Mouse (Mus musculus): ENCODE measurements around the gene 5730522E02Rik. TPM values are rescaled to one million over a fixed set of nuclear protein-coding genes. Genes with fewer than 3 reads are reported as not detected.

Gene 5730522E02Rik
- polyA plus RNA-seq, 1 experiment from 2014 or later: 2.9 TPM

GRCm38 (mm10) chr11:25595303-25595702, 615.3 kb downstream of the 5730522E02Rik start:
- Histone ChIP-seq H3K36me3 (ENCODE audit: insufficient read depth) (no peaks in the 10 kb centered on the region), H3K27me3 (ENCODE audit: insufficient read depth, low read length) (no peaks in the 10 kb centered on the region), H3K9me3 (ENCODE audit: low read depth, low read length) (no peaks in the 10 kb centered on the region), H3K27ac (ENCODE audit: low read depth) (no peak overlapping the region), H3K4me2 (no peak overlapping the region), H3K4me1 (ENCODE audit: insufficient read depth) (no peaks in the 10 kb centered on the region), H3K4me3 (ENCODE audit: low read depth, low read length) (no peak overlapping the region), H3K9ac (no peak overlapping the region)
- no peak for ATAC-seq (ENCODE audit: insufficient read depth)
- no peak for TF ChIP-seq CTCF (IDR thresholded peaks at IDR 0.05; ENCODE audit: low read depth)
- WGBS: 67% methylated on average over 6 of the region's 6 CpGs
- no peak for DNase-seq

- WGBS: 82% methylated on average over 3 of the region's 3 CpGs
- Histone ChIP-seq H3K9me3 (ENCODE audit: low read depth, low read length) (no peaks in the 10 kb centered on the region), H3K4me1 (ENCODE audit: insufficient read depth) (no peaks in the 10 kb centered on the region), H3K9ac (no peak overlapping the region), H3K36me3 (ENCODE audit: insufficient read depth) (no peaks in the 10 kb centered on the region), H3K4me3 (ENCODE audit: low read depth, low read length) (no peak overlapping the region), H3K4me2 (no peak overlapping the region), H3K27me3 (ENCODE audit: insufficient read depth, low read length) (no peaks in the 10 kb centered on the region), H3K27ac (ENCODE audit: low read depth) (no peak overlapping the region)
- ATAC-seq (ENCODE audit: insufficient read depth) (no peak), DNase-seq (no peak)
- no peak for TF ChIP-seq CTCF (IDR thresholded peaks at IDR 0.05; ENCODE audit: low read depth)
Observed at GRCm38 (mm10) chr11:25594780-25595179, 615.8 kb downstream of the 5730522E02Rik start.

- H3K9me3 ChIP-seq (ENCODE audit: low read depth, low read length): no peaks in the 10 kb centered on the region
- H3K4me1 ChIP-seq (ENCODE audit: insufficient read depth): no peaks in the 10 kb centered on the region
- no peak for TF ChIP-seq CTCF (IDR thresholded peaks at IDR 0.05; ENCODE audit: low read depth)
- DNase-seq (peak; percentile 27), ATAC-seq (ENCODE audit: insufficient read depth) (no peak)
- 12% methylated on average over 3 of the region's 3 CpGs for WGBS
- H3K9ac ChIP-seq: no peak overlapping the region
- H3K4me3 ChIP-seq (ENCODE audit: low read depth, low read length): no peak overlapping the region
- H3K4me2 ChIP-seq: no peak overlapping the region
- no peak overlapping the region for H3K27ac ChIP-seq (ENCODE audit: low read depth)
- no peaks in the 10 kb centered on the region for H3K27me3 ChIP-seq (ENCODE audit: insufficient read depth, low read length)
- H3K36me3 ChIP-seq (ENCODE audit: insufficient read depth): no peaks in the 10 kb centered on the region
Observed at GRCm38 (mm10) chr11:25592268-25592667, 618.3 kb downstream of the 5730522E02Rik start.

GRCm38 (mm10) chr11:25590215-25590614, 620.3 kb downstream of the 5730522E02Rik start:
- no peak for TF ChIP-seq CTCF (IDR thresholded peaks at IDR 0.05; ENCODE audit: low read depth)
- Histone ChIP-seq H3K4me1 (ENCODE audit: insufficient read depth) (no peaks in the 10 kb centered on the region), H3K9me3 (ENCODE audit: low read depth, low read length) (no peaks in the 10 kb centered on the region), H3K27ac (ENCODE audit: low read depth) (no peak overlapping the region), H3K9ac (no peak overlapping the region), H3K4me3 (ENCODE audit: low read depth, low read length) (no peak overlapping the region), H3K36me3 (ENCODE audit: insufficient read depth) (no peaks in the 10 kb centered on the region), H3K4me2 (no peak overlapping the region), H3K27me3 (ENCODE audit: insufficient read depth, low read length) (no peaks in the 10 kb centered on the region)
- WGBS: 49% methylated on average over 4 of the region's 4 CpGs
- ATAC-seq (ENCODE audit: insufficient read depth) (peak; percentile 75; the same call in 1 of the 2 replicates), DNase-seq (peak; percentile 60)

- H3K4me3 ChIP-seq (ENCODE audit: low read depth, low read length): no peak overlapping the region
- H3K4me1 ChIP-seq (ENCODE audit: insufficient read depth): no peaks in the 10 kb centered on the region
- H3K36me3 ChIP-seq (ENCODE audit: insufficient read depth): no peaks in the 10 kb centered on the region
- no peak for TF ChIP-seq CTCF (IDR thresholded peaks at IDR 0.05; ENCODE audit: low read depth)
- no peak for ATAC-seq (ENCODE audit: insufficient read depth)
- H3K4me2 ChIP-seq: no peak overlapping the region
- no peak for DNase-seq
- WGBS: 67% methylated on average over 1 of the region's 1 CpGs
- no peaks in the 10 kb centered on the region for H3K27me3 ChIP-seq (ENCODE audit: insufficient read depth, low read length)
- H3K9ac ChIP-seq: no peak overlapping the region
- H3K27ac ChIP-seq (ENCODE audit: low read depth): no peak overlapping the region
- H3K9me3 ChIP-seq (ENCODE audit: low read depth, low read length): no peaks in the 10 kb centered on the region
Observed at GRCm38 (mm10) chr11:25589509-25589908, 621.1 kb downstream of the 5730522E02Rik start.

GRCm38 (mm10) chr11:25574129-25574465, 636.5 kb downstream of the 5730522E02Rik start:
- H3K4me1 ChIP-seq (ENCODE audit: insufficient read depth): no peaks in the 10 kb centered on the region
- H3K4me3 ChIP-seq (ENCODE audit: low read depth, low read length): no peak overlapping the region
- H3K27me3 ChIP-seq (ENCODE audit: insufficient read depth, low read length): no peaks in the 10 kb centered on the region
- H3K4me2 ChIP-seq: no peak overlapping the region
- H3K9ac ChIP-seq: no peak overlapping the region
- no peaks in the 10 kb centered on the region for H3K36me3 ChIP-seq (ENCODE audit: insufficient read depth)
- H3K9me3 ChIP-seq (ENCODE audit: low read depth, low read length): no peaks in the 10 kb centered on the region
- 93% methylated on average over 9 of the region's 9 CpGs for WGBS
- no peak for ATAC-seq (ENCODE audit: insufficient read depth)
- no peak for DNase-seq
- H3K27ac ChIP-seq (ENCODE audit: low read depth): no peak overlapping the region
- TF ChIP-seq CTCF (IDR thresholded peaks at IDR 0.05; ENCODE audit: low read depth): no peak

GRCm38 (mm10) chr11:25573408-25574128, 637.0 kb downstream of the 5730522E02Rik start:
- WGBS: 73% methylated on average over 7 of the region's 7 CpGs
- no peak overlapping the region for H3K4me2 ChIP-seq
- H3K9me3 ChIP-seq (ENCODE audit: low read depth, low read length): no peaks in the 10 kb centered on the region
- ATAC-seq (ENCODE audit: insufficient read depth) (no peak), DNase-seq (no peak)
- no peak for TF ChIP-seq CTCF (IDR thresholded peaks at IDR 0.05; ENCODE audit: low read depth)
- no peaks in the 10 kb centered on the region for H3K27me3 ChIP-seq (ENCODE audit: insufficient read depth, low read length)
- no peak overlapping the region for H3K9ac ChIP-seq
- no peak overlapping the region for H3K4me3 ChIP-seq (ENCODE audit: low read depth, low read length)
- no peak overlapping the region for H3K27ac ChIP-seq (ENCODE audit: low read depth)
- H3K36me3 ChIP-seq (ENCODE audit: insufficient read depth): no peaks in the 10 kb centered on the region
- H3K4me1 ChIP-seq (ENCODE audit: insufficient read depth): no peaks in the 10 kb centered on the region

All from lung, embryonic 14.5 days (tissue).